Mouse (Mus musculus): ENCODE measurements at regions not wholly inside any gene's neighbourhood (a gene's known extent, or its start where the extent isn't known, plus 50 kb on each side); places are given as distances from the start of the nearest gene placed in this dataset.

DNA sequence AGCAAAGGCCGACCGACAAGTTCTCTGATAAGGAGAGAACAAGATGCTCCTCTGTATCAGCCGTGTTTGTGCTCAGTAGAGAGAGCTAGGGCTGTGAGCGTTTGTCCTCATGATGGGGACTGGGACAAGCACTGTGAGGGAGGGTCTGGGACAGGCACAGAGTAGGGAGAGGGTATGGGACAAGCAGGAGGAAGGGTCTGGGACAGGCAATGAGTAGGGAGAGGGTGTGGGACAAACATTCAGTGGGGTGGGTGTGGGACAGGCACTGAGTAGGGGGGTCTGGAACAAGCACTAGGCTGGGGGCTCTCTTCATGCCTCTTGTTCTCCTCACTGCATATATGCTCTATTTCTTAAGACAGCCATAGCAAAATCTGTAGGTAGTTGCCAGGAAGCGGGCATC lies 70.2 kb upstream of the Plcl2 start:
- Histone ChIP-seq H3K27ac (ENCODE audit: low read depth, low read length) (no peak overlapping the region), H3K27me3 (ENCODE audit: insufficient read depth, low read length) (no peaks in the 10 kb centered on the region), H3K4me3 (ENCODE audit: low read depth, low read length) (no peak overlapping the region), H3K36me3 (ENCODE audit: insufficient read depth) (no peaks in the 10 kb centered on the region), H3K9ac (no peak overlapping the region), H3K9me3 (ENCODE audit: low read length) (no peaks in the 10 kb centered on the region), H3K4me2 (ENCODE audit: low read depth) (no peak overlapping the region), H3K4me1 (ENCODE audit: insufficient read depth) (no peaks in the 10 kb centered on the region)
- no peak for ATAC-seq
- 91% methylated on average over 5 of the region's 5 CpGs for WGBS
- TF ChIP-seq CTCF (IDR thresholded peaks at IDR 0.05; ENCODE audit: low read depth), result no peak
- no peak for DNase-seq

DNA sequence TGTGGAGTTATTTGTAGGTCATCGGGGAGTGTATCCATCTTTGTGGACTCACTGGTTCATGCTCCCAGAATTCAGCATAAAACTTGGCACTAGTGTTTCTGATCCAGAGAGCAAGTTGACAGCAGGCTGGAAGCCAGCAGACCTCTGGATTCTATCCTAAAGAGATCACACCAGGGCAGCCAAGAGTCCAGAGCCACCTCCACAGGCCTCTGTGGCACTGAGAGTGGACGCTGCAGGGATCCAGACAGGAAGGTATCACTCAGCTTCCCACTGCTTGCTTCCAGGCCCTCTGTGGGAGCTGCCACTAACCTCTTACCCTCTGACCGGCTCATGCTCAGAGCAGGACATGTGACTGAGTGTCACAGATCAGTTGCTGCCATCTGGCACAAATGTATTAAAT lies 69.8 kb upstream of the Plcl2 start:
- no peak overlapping the region for H3K9ac ChIP-seq
- H3K9me3 ChIP-seq (ENCODE audit: low read length), result no peaks in the 10 kb centered on the region
- 82% methylated on average over 3 of the region's 3 CpGs for WGBS
- H3K4me1 ChIP-seq (ENCODE audit: insufficient read depth), result no peaks in the 10 kb centered on the region
- no peak overlapping the region for H3K4me3 ChIP-seq (ENCODE audit: low read depth, low read length)
- TF ChIP-seq CTCF (IDR thresholded peaks at IDR 0.05; ENCODE audit: low read depth), result no peak
- ATAC-seq (no peak), DNase-seq (no peak)
- H3K36me3 ChIP-seq (ENCODE audit: insufficient read depth), result no peaks in the 10 kb centered on the region
- no peaks in the 10 kb centered on the region for H3K27me3 ChIP-seq (ENCODE audit: insufficient read depth, low read length)
- no peak overlapping the region for H3K4me2 ChIP-seq (ENCODE audit: low read depth)
- no peak overlapping the region for H3K27ac ChIP-seq (ENCODE audit: low read depth, low read length)

DNA sequence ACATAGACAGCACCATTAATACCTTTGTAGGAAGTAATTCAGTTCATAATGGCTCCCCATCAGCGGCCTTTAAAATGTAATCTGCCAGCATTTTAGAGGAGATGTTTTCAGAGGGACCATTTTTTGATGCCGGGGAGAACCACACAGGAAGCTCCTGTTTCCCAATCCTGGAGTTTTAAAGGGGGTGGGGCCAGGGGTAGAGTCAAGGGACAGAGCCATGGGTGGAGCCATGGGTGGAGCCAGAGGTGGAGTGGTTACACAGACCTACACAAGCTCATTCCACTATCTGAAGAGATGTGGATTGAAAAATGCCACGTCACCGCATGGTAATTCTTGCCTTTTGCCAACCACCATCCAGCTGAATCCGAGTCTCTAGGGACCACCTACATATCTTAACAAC lies 67.1 kb upstream of the Plcl2 start:
- H3K9me3 ChIP-seq (ENCODE audit: low read length), result no peaks in the 10 kb centered on the region
- 88% methylated on average over 5 of the region's 5 CpGs for WGBS
- no peak for TF ChIP-seq CTCF (IDR thresholded peaks at IDR 0.05; ENCODE audit: low read depth)

DNA sequence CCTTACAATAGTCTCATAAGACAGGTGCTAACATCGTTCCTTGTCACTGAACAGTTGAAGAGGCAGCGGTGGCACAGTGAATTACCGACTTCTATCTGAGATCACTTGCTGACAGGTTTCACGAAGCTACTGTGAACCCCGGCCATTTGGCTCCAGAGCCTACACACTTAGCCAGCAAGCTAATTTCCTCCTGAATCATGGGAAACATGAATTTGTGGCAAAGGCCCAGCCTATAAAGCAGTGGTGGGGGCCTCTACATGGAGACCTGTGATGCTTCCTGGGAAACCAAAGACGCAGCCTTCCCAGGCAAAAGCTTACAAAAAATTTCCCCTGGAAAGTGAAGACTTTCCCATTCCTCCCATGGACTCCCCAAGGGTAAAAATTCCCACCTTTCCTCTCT lies 66.3 kb upstream of the Plcl2 start:
- no peak overlapping the region for H3K9ac ChIP-seq
- no peaks in the 10 kb centered on the region for H3K9me3 ChIP-seq (ENCODE audit: low read length)
- no peaks in the 10 kb centered on the region for H3K27me3 ChIP-seq (ENCODE audit: insufficient read depth, low read length)
- H3K4me2 ChIP-seq (ENCODE audit: low read depth), result no peak overlapping the region
- DNase-seq, result no peak
- ATAC-seq, result no peak
- no peaks in the 10 kb centered on the region for H3K4me1 ChIP-seq (ENCODE audit: insufficient read depth)
- no peak for TF ChIP-seq CTCF (IDR thresholded peaks at IDR 0.05; ENCODE audit: low read depth)
- WGBS, result 66% methylated on average over 6 of the region's 6 CpGs
- no peaks in the 10 kb centered on the region for H3K36me3 ChIP-seq (ENCODE audit: insufficient read depth)
- no peak overlapping the region for H3K27ac ChIP-seq (ENCODE audit: low read depth, low read length)
- no peak overlapping the region for H3K4me3 ChIP-seq (ENCODE audit: low read depth, low read length)

More for the DNA sequence above, 67.1 kb upstream of the Plcl2 start:
- Histone ChIP-seq H3K27me3 (ENCODE audit: insufficient read depth, low read length) (no peaks in the 10 kb centered on the region), H3K4me3 (ENCODE audit: low read depth, low read length) (no peak overlapping the region), H3K9ac (no peak overlapping the region), H3K27ac (ENCODE audit: low read depth, low read length) (no peak overlapping the region), H3K36me3 (ENCODE audit: insufficient read depth) (no peaks in the 10 kb centered on the region), H3K4me2 (ENCODE audit: low read depth) (no peak overlapping the region), H3K4me1 (ENCODE audit: insufficient read depth) (no peaks in the 10 kb centered on the region)
- no peak for ATAC-seq
- DNase-seq, result no peak

DNA sequence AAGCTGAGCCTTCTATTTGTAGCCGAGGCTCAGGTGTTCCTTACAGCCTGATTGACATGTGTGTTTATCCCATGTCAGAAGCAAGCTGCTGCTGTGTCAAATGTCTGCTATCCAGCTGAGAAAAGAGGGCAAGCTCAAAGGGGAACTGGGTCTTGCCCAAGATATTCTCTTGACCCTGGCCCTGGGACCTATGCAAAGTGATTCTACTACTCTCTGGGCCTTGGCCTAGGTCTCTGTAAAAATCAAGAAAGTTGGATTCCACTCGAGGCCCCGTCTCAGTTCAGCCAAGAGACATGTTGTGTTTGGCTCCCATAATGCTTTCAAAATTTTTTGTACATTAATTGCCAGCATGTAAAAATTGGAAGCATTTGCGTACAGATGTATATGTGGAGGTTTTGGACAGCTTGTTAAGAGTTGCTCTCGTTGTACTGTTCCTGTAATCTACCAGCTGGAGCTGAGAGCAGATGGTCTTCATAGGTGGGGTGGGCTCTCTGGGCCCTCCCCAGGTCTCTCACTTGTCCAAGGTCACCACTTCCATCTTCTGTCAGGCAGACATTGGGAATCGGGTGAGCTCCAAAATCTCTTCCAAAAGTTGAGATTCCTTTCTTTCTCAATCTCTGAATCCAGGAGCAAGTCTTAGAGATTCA lies 65.7 kb upstream of the Plcl2 start:
- no peak overlapping the region for H3K9ac ChIP-seq
- no peak overlapping the region for H3K27ac ChIP-seq (ENCODE audit: low read depth, low read length)
- no peak for DNase-seq

DNA sequence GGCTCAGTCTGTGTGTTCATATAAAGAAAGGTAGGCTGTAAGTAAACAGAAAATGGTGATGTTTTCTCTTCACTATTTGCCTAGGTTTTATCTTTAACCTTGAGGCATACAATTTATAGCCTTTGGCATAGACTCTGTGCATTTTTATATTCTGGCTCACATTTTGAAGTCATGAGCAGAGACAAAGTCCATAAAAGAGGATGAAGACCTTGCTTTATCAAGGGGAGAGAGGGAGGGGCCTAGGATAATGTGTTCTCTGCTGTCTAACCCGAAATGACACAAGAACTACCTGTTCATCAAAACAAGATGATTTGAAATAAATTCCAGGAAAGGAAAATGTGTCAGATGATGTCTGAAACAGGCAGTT lies 65.2 kb upstream of the Plcl2 start:
- no peak overlapping the region for H3K9ac ChIP-seq
- TF ChIP-seq CTCF (IDR thresholded peaks at IDR 0.05; ENCODE audit: low read depth), result no peak
- DNase-seq (no peak), ATAC-seq (no peak)
- 76% methylated on average over 1 of the region's 1 CpGs for WGBS
- H3K4me3 ChIP-seq (ENCODE audit: low read depth, low read length), result no peak overlapping the region
- H3K4me2 ChIP-seq (ENCODE audit: low read depth), result no peak overlapping the region
- no peaks in the 10 kb centered on the region for H3K4me1 ChIP-seq (ENCODE audit: insufficient read depth)
- H3K9me3 ChIP-seq (ENCODE audit: low read length), result no peaks in the 10 kb centered on the region
- no peaks in the 10 kb centered on the region for H3K36me3 ChIP-seq (ENCODE audit: insufficient read depth)
- no peak overlapping the region for H3K27ac ChIP-seq (ENCODE audit: low read depth, low read length)
- no peaks in the 10 kb centered on the region for H3K27me3 ChIP-seq (ENCODE audit: insufficient read depth, low read length)

More for the DNA sequence above, 65.7 kb upstream of the Plcl2 start:
- Histone ChIP-seq H3K36me3 (ENCODE audit: insufficient read depth) (no peaks in the 10 kb centered on the region), H3K27me3 (ENCODE audit: insufficient read depth, low read length) (no peaks in the 10 kb centered on the region), H3K4me2 (ENCODE audit: low read depth) (no peak overlapping the region), H3K9me3 (ENCODE audit: low read length) (no peaks in the 10 kb centered on the region), H3K4me1 (ENCODE audit: insufficient read depth) (no peaks in the 10 kb centered on the region), H3K4me3 (ENCODE audit: low read depth, low read length) (no peak overlapping the region)
- no peak for TF ChIP-seq CTCF (IDR thresholded peaks at IDR 0.05; ENCODE audit: low read depth)
- WGBS, result 66% methylated on average over 6 of the region's 6 CpGs
- ATAC-seq, result no peak

DNA sequence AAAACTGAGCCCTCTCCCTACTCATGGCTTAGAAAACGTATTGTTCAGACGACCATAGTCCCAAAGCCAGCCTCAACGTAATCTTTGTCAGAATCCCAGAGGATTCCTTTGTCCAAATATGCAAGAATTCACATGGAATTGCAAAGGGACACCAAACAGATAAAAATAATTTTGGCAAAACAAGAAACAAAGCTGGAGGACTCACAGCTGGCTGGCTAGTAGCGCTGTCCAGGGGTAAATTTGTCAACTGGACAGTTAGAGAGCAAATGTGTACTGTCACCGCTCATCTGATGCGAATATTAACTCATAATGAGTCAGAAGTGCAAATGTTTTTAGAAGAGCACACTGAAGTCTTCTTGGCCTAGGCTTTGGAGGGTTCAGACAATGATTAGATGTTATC lies 60.5 kb upstream of the Plcl2 start:
- ATAC-seq (no peak), DNase-seq (no peak)
- Histone ChIP-seq H3K4me3 (ENCODE audit: low read depth, low read length) (no peak overlapping the region), H3K27me3 (ENCODE audit: insufficient read depth, low read length) (no peaks in the 10 kb centered on the region), H3K9ac (no peak overlapping the region), H3K9me3 (ENCODE audit: low read length) (no peaks in the 10 kb centered on the region), H3K4me2 (ENCODE audit: low read depth) (no peak overlapping the region), H3K27ac (ENCODE audit: low read depth, low read length) (no peak overlapping the region), H3K36me3 (ENCODE audit: insufficient read depth) (no peaks in the 10 kb centered on the region), H3K4me1 (ENCODE audit: insufficient read depth) (no peaks in the 10 kb centered on the region)
- WGBS, result 80% methylated on average over 6 of the region's 6 CpGs
- TF ChIP-seq CTCF (IDR thresholded peaks at IDR 0.05; ENCODE audit: low read depth), result no peak
